Mouse (Mus musculus) G1E (cell line): ENCODE measurements around the gene Plcb2. TPM values are rescaled to one million over a fixed set of nuclear protein-coding genes. Genes with fewer than 3 reads are reported as not detected.

Experiments
- ATAC-seq: 2 replicates; pipeline ENCODE4 v1.8.0; 2016; ENCODE audit warnings: mild to moderate bottlenecking; ENCODE audit not compliant: insufficient number of reproducible peaks, poor library complexity, low FRiP score, severe bottlenecking; ENCODE audit errors: extremely low read depth
- DNase-seq: peaks from one replicate; pipeline ENCODE4 v3.0.0; 2012; ENCODE audit warnings: low spot score
- H3K27me3 ChIP-seq: 2 replicates; pipeline ENCODE4 v1.6.1; 2012; ENCODE audit warnings: mild to moderate bottlenecking, low read length, inconsistent platforms; ENCODE audit not compliant: insufficient read depth
- H3K36me3 ChIP-seq: replicated peaks from 2 replicates; pipeline ENCODE3; 2012; ENCODE audit warnings: mild to moderate bottlenecking, inconsistent platforms
- H3K4me1 ChIP-seq: 2 replicates; pipeline ENCODE4 v1.6.1; 2012; ENCODE audit warnings: low read depth, low read length, inconsistent platforms, mixed read lengths; ENCODE audit not compliant: insufficient read depth
- H3K4me3 ChIP-seq: 2 replicates; pipeline ENCODE4 v1.5.1; 2012; ENCODE audit warnings: low read depth, mild to moderate bottlenecking, inconsistent platforms, low read length, moderate library complexity, mixed read lengths
- H3K9me3 ChIP-seq: replicated peaks from 2 replicates; pipeline ENCODE4 v1.6.1; 2012; ENCODE audit warnings: inconsistent platforms
- CTCF ChIP-seq: IDR thresholded peaks from 2 replicates; pipeline ENCODE4 v1.5.1; 2012; ENCODE audit warnings: low read depth, low read length, inconsistent platforms, mixed read lengths
- GATA1 ChIP-seq: IDR thresholded peaks from 2 replicates; pipeline ENCODE4 v1.6.1; 2012; ENCODE audit warnings: borderline replicate concordance, low read length, inconsistent platforms, mixed read lengths
- GATA2 ChIP-seq: IDR thresholded peaks from 2 replicates; pipeline ENCODE4 v1.6.1; 2012; ENCODE audit warnings: low read depth, low read length, inconsistent platforms, borderline replicate concordance
- POLR2AphosphoS5 ChIP-seq: IDR thresholded peaks from 2 replicates; pipeline ENCODE4 v1.6.1; 2012; ENCODE audit warnings: low read depth, low read length, inconsistent platforms; ENCODE audit not compliant: insufficient replicate concordance
- TAL1 ChIP-seq: conservative IDR thresholded peaks from 2 replicates; pipeline ENCODE4 v1.6.1; 2012; ENCODE audit warnings: low read depth, low read length, inconsistent platforms, mixed read lengths
- polyA plus RNA-seq: library from polyadenylated mRNA; stranded (reverse); fragments of >175 nt; gene quantifications from 2 replicates; pipeline ENCODE4 v1.2.3, GENCODE M21; 2012
- total RNA-seq, 2 experiments: library from RNA; stranded (forward) in 1 of 2; stranded (reverse) in 1 of 2; fragments of 200-1000 nt in 1 of 2; fragments of >200 nt in 1 of 2; fragmentation: Nextera tagmentation in 1 of 2; gene quantifications; 2 replicates each; pipeline ENCODE4 v1.2.3; 2014 to 2017

The Plcb2 gene
- total and polyA plus RNA-seq, 3 experiments = 4.5 to 30.6 (median 8.5) TPM

DNA sequence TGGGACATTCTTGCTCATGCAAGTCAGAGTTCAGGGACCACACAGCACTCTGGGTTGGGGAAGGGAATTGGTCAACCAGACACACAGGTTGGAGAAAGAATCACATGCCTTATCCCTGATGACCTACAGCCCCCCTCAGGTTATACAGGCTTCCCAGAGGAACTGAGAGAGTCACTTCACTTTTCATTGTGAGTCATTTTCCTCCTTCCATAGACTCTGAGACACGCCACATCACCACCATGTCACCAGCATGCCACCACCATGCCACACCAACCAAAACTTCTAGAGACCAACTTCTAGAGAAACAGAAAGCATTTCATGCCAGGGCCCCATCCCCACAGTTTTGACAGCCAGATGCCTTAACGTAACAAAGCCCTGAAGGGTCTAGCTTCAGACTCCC, 1.4 kb downstream of the Plcb2 start:
- no peak for ATAC-seq
- peaks cover 12% of the 10 kb centered on the region for H3K4me1 ChIP-seq
- peaks cover 67% of the 10 kb centered on the region for H3K27me3 ChIP-seq
- no peaks in the 10 kb centered on the region for H3K36me3 ChIP-seq
- DNase-seq = no peak
- H3K9me3 ChIP-seq = no peaks in the 10 kb centered on the region
- no peak overlapping the region for H3K4me3 ChIP-seq
- TF ChIP-seq TAL1 (no peak), CTCF (no peak), POLR2AphosphoS5 (no peak), GATA1 (no peak), GATA2 (no peak)

- no peak for DNase-seq
- TF ChIP-seq GATA1 = no peak
- no peak for TF ChIP-seq CTCF
- no peak for TF ChIP-seq GATA2
- TF ChIP-seq POLR2AphosphoS5 = no peak
- no peak for TF ChIP-seq TAL1
- H3K27me3 ChIP-seq = peaks cover 64% of the 10 kb centered on the region
- H3K36me3 ChIP-seq = no peaks in the 10 kb centered on the region
- H3K9me3 ChIP-seq = no peaks in the 10 kb centered on the region
- ATAC-seq = no peak
- no peak overlapping the region for H3K4me3 ChIP-seq
- peaks cover 10% of the 10 kb centered on the region for H3K4me1 ChIP-seq
Observed at GRCm38 (mm10) chr2:118725511-118725910, 2.7 kb downstream of the Plcb2 start.

DNA sequence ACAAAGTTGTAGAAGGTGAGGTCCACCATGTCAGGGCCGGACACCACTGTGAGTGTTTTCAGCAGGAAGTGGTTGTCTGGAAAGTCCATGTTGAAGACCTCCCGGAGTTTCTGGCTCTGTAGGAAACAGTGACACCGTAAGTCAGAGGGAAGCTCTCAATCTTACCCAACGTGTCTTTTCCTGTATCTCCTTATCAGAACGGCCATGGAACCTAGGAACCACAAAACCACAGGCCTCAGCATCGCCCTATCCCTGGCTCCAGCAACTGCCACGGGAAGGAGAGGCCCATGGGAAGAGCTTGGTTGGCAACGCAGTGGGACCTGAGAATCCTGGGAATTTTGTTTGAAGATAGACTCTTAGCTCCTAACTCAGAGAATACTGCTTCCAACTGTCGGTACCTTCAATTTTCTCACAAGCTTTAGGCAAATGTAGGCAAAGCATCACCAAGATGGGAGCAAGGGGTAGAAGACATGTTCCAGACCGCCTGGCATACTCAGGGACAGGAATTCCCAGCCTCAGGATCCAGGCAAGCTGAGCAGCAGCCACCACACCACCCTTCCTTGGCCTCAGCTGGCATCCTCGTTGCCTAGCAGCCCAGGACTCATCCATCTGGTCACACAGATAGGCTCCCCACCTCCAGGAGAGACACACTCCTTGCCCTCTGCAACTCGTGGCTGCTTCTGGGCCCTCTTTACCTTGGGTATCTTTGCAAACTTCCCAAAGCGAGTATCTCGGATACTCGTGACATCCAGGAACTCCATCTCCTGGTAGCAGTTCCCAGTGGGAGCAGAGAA, 4.3 kb downstream of the Plcb2 start:
- peaks cover 10% of the 10 kb centered on the region for H3K4me1 ChIP-seq
- peaks cover 71% of the 10 kb centered on the region for H3K27me3 ChIP-seq
- ATAC-seq (no peak), DNase-seq (no peak)
- H3K36me3 ChIP-seq = no peaks in the 10 kb centered on the region
- H3K9me3 ChIP-seq = no peaks in the 10 kb centered on the region
- H3K4me3 ChIP-seq = no peak overlapping the region
- TF ChIP-seq GATA2 = no peak
- no peak for TF ChIP-seq POLR2AphosphoS5
- no peak for TF ChIP-seq CTCF
- TF ChIP-seq TAL1 = no peak
- no peak for TF ChIP-seq GATA1

- DNase-seq (no peak), ATAC-seq (no peak)
- TF ChIP-seq GATA2 = no peak
- no peak for TF ChIP-seq POLR2AphosphoS5
- no peak overlapping the region for H3K4me3 ChIP-seq
- H3K36me3 ChIP-seq = no peaks in the 10 kb centered on the region
- H3K27me3 ChIP-seq = peaks cover 78% of the 10 kb centered on the region
- no peaks in the 10 kb centered on the region for H3K4me1 ChIP-seq
- H3K9me3 ChIP-seq = no peaks in the 10 kb centered on the region
Observed at GRCm38 (mm10) chr2:118716677-118717076, 11.6 kb downstream of the Plcb2 start.

DNA sequence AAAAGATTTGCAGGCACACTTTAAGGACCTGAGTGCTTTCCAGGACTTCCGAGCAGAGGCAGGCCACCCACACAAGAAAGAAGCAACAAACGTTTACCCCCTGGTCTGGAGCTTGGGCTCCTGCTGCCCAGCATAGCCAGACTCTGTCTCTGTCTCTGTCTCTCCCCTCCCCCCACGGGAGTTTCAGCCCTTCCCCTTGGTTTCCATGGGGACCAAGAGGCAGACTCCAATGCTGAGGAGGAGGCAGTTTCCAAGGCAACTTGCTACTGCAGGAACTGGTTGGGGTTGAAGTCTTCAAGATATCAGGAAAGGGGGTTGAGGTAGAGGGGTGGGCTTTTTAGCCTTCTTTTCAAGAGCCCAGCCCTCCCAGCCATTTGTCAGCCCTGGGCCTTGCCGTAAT, 14.0 kb downstream of the Plcb2 start:
- no peaks in the 10 kb centered on the region for H3K36me3 ChIP-seq
- H3K4me1 ChIP-seq = no peaks in the 10 kb centered on the region
- peaks cover 87% of the 10 kb centered on the region for H3K27me3 ChIP-seq
- no peak for ATAC-seq
- H3K9me3 ChIP-seq = no peaks in the 10 kb centered on the region; the same call in 1 of the 2 replicates
- TF ChIP-seq CTCF (no peak), POLR2AphosphoS5 (no peak), TAL1 (no peak), GATA2 (no peak), GATA1 (no peak)
- H3K4me3 ChIP-seq = no peak overlapping the region
- no peak for DNase-seq

GRCm38 (mm10) chr2:118713631-118714030, 14.6 kb downstream of the Plcb2 start:
- no peak for DNase-seq
- TF ChIP-seq TAL1 = no peak
- TF ChIP-seq CTCF = no peak
- no peak for TF ChIP-seq POLR2AphosphoS5
- no peak for TF ChIP-seq GATA2
- TF ChIP-seq GATA1 = no peak
- Histone ChIP-seq H3K4me3 (no peak overlapping the region), H3K27me3 (peaks cover 87% of the 10 kb centered on the region), H3K36me3 (no peaks in the 10 kb centered on the region), H3K4me1 (no peaks in the 10 kb centered on the region), H3K9me3 (no peaks in the 10 kb centered on the region; the same call in 1 of the 2 replicates)
- ATAC-seq = no peak
